Mouse (Mus musculus): ENCODE data around the gene Clca2.

- no peak for TF ChIP-seq CTCF (IDR thresholded peaks at IDR 0.05; ENCODE audit: extremely low read depth, insufficient read depth, low read length)
- peak; percentile 77 for TF ChIP-seq POLR2A (IDR thresholded peaks at IDR 0.05; ENCODE audit: extremely low read depth, insufficient read depth, low read length)
Measured at GRCm38 (mm10) chr3:145118254-145119001, 19.2 kb upstream of the Clca2 start, which contains the start of gene Odf2l.

Measured in cortical plate, adult 2 months (tissue).